25 mouse cellular contexts compared by ENCODE assay signal in genomic region chr2:81023620-81024019, GRCm38 (mm10).
"Had no signal": no experiment of that assay in that cellular context is flagged by ENCODE, and none has a peak within 500 bp of the region (broad histone marks: within the 10 kb centered on the region; RNA-seq: fewer than 3 reads in every experiment).

No protein-coding gene starts in this region.

- H3K27ac ChIP-seq: kidney, postnatal 0 days; layer of hippocampus, adult 2 months; limb, embryonic 12.5 days; limb, embryonic 15.5 days; liver, embryonic 14.5 days; midbrain, embryonic 10.5 days; midbrain, embryonic 13.5 days; neural tube, embryonic 13.5 days; stomach, embryonic 15.5 days had no signal

- H3K36me3 ChIP-seq: limb, embryonic 12.5 days; limb, embryonic 15.5 days; midbrain, embryonic 10.5 days; midbrain, embryonic 13.5 days; neural tube, embryonic 13.5 days; stomach, embryonic 15.5 days had no signal

- DNase-seq: kidney, postnatal 25 days; layer of hippocampus, adult 9-11 months; layer of hippocampus, postnatal 36 days; left cerebral cortex, postnatal 4 days; liver, postnatal 0 days; lung, embryonic 14.5 days; lung, postnatal 10 days; lung, postnatal 36 days; retina, postnatal 1 day; right cerebral cortex, postnatal 25 days; spleen, adult 18-20 months; thymus, postnatal 25 days had no signal

- H3K27me3 ChIP-seq: limb, embryonic 12.5 days; limb, embryonic 15.5 days; megakaryocyte, embryonic 14.5 days; midbrain, embryonic 13.5 days; neural tube, embryonic 13.5 days; stomach, embryonic 15.5 days had no signal

- H3K4me2 ChIP-seq: limb, embryonic 12.5 days; limb, embryonic 15.5 days; liver, embryonic 11.5 days; lung, embryonic 14.5 days; midbrain, embryonic 13.5 days; neural tube, embryonic 13.5 days; stomach, embryonic 15.5 days had no signal

- H3K4me1 ChIP-seq: limb, embryonic 12.5 days; limb, embryonic 15.5 days; megakaryocyte, embryonic 14.5 days; midbrain, embryonic 10.5 days; midbrain, embryonic 13.5 days; neural tube, embryonic 13.5 days; stomach, embryonic 15.5 days had no signal

- H3K9me3 ChIP-seq: limb, embryonic 12.5 days; limb, embryonic 15.5 days; midbrain, embryonic 10.5 days; midbrain, embryonic 13.5 days; stomach, embryonic 15.5 days had no signal

- H3K9ac ChIP-seq: limb, embryonic 12.5 days; limb, embryonic 15.5 days; liver, embryonic 14.5 days; liver, postnatal 0 days; lung, embryonic 14.5 days; midbrain, embryonic 13.5 days; neural tube, embryonic 13.5 days; stomach, embryonic 15.5 days had no signal

- H3K4me3 ChIP-seq: layer of hippocampus, adult 2 months; limb, embryonic 12.5 days; limb, embryonic 15.5 days; megakaryocyte, embryonic 14.5 days; midbrain, embryonic 10.5 days; midbrain, embryonic 13.5 days; myocyte; neural tube, embryonic 13.5 days; stomach, embryonic 15.5 days had no signal

- ATAC-seq: liver, postnatal 0 days; midbrain, embryonic 13.5 days; midbrain, embryonic 16.5 days had no signal
